16 mouse cellular contexts compared by ENCODE assay signal in the genomic region with DNA sequence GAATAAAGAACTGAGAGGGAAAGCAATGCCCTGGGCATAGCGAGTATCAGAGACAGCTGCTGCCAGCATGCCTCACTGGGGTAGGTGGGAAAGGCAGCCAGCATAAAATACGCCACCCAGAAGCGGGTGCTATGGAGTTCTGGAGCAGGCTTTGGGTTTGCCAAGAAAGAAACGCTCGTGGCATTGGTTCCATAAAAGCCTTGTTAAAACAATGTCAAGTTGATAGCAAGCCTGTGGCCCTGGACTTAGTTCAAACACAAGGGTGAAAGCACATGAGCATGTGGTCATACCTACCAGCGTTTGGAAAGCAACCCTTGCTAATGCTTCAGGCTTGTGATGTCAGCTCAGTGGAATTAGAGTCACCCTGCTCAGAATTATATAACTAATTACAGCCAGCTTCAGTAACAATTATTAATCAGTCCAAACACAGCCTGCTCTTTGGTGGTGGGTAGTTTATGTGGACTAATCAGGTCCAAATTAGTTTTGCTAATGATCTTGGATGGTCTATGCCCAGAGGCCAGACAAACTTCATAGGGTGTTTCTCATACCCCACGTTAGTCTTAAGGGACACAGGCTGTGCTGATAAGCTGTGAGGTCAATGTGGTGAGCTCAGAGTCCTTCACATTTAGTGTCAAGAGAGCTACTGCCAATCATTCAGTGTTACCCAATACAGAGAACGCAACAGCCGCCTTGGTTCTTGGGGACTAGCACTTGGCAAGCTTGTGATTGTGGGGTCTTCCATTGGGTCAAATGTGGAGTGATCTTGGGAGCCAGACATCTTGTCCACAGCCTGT. TPM values are rescaled to one million over a fixed set of nuclear protein-coding genes. Genes with fewer than 3 reads are reported as not detected.
A peak's percentile ranks its signal among the peaks of the same experiment; 100 is the strongest.
DNase-seq lines count a peak whose midpoint lies in the region; ATAC-seq lines count a peak whose summit lies in the region.
"Had no signal": no experiment of that assay in that cellular context is flagged by ENCODE, and none has a peak within 500 bp of the region (broad histone marks: within the 10 kb centered on the region; RNA-seq: fewer than 3 reads in every experiment).

No protein-coding gene starts in this region.

- H3K9ac ChIP-seq in heart, embryonic 12.5 days = no peak overlapping the region
- H3K9ac ChIP-seq: liver, embryonic 13.5 days; stomach, embryonic 15.5 days had no signal

- no peak for ATAC-seq in heart, embryonic 12.5 days (ENCODE audit: insufficient number of reproducible peaks, low FRiP score)
- ATAC-seq: hindbrain, embryonic 16.5 days had no signal

- no peaks in the 10 kb centered on the region for H3K9me3 ChIP-seq in heart, embryonic 12.5 days (replicated peaks)
- no peaks in the 10 kb centered on the region for H3K9me3 ChIP-seq in heart, embryonic 10.5 days
- H3K9me3 ChIP-seq: liver, embryonic 13.5 days; stomach, embryonic 15.5 days had no signal

- no peak overlapping the region for H3K4me2 ChIP-seq in heart, embryonic 12.5 days
- H3K4me2 ChIP-seq: liver, embryonic 13.5 days; stomach, embryonic 15.5 days had no signal

- peak; percentile 98 for DNase-seq in heart, adult 11 months
- peak; percentile 86 for DNase-seq in Muller cell, postnatal 12 days (ENCODE audit: inconsistent ontology term)
- DNase-seq in adrenal gland, postnatal 14 days = peak; percentile 57
- DNase-seq in heart, embryonic 10.5 days (ENCODE audit: low spot score) = no peak
- DNase-seq in right cerebral cortex, adult 2 months (ENCODE audit: low spot score in 2 of 2) = no peak
- no peak for DNase-seq in spleen, adult 12 weeks (ENCODE audit: low spot score)
- DNase-seq: cerebellum, adult 11-12 months; liver, embryonic 13.5 days; lung, postnatal 10 days had no signal

- peaks cover 61% of the 10 kb centered on the region for H3K4me1 ChIP-seq in heart, embryonic 12.5 days (replicated peaks)
- H3K4me1 ChIP-seq in heart, embryonic 10.5 days = peaks cover 65% of the 10 kb centered on the region
- H3K4me1 ChIP-seq: stomach, embryonic 15.5 days had no signal

- 73% methylated on average over 9 of the region's 9 CpGs for WGBS in heart, embryonic 12.5 days
- 78% methylated on average over 9 of the region's 9 CpGs for WGBS in heart, embryonic 10.5 days

- H3K4me3 ChIP-seq in heart, embryonic 12.5 days = no peak overlapping the region
- H3K4me3 ChIP-seq in heart, embryonic 10.5 days = no peak overlapping the region
- H3K4me3 ChIP-seq: erythroblast, embryonic 14.5 days; left cerebral cortex, adult 2 months; liver, embryonic 13.5 days; myocyte; stomach, embryonic 15.5 days had no signal

- H3K36me3 ChIP-seq in heart, embryonic 12.5 days = no peaks in the 10 kb centered on the region
- H3K36me3 ChIP-seq in heart, embryonic 10.5 days = no peaks in the 10 kb centered on the region
- H3K36me3 ChIP-seq: liver, embryonic 13.5 days; stomach, embryonic 15.5 days had no signal

- H3K27me3 ChIP-seq in heart, embryonic 12.5 days (replicated peaks) = no peaks in the 10 kb centered on the region
- no peaks in the 10 kb centered on the region for H3K27me3 ChIP-seq in heart, embryonic 10.5 days (ENCODE audit: insufficient read depth, poor library complexity, severe bottlenecking)
- H3K27me3 ChIP-seq: stomach, embryonic 15.5 days had no signal

- H3K27ac ChIP-seq in heart, embryonic 12.5 days (ENCODE audit: poor library complexity, severe bottlenecking) = no peak overlapping the region
- peak overlapping the region; percentile 16; the same call in 1 of the 2 replicates for H3K27ac ChIP-seq in heart, embryonic 10.5 days
- H3K27ac ChIP-seq: kidney, postnatal 0 days; left cerebral cortex, adult 2 months; liver, embryonic 13.5 days; stomach, embryonic 15.5 days had no signal

RNA-seq across cellular contexts. Expression of gene Ackr3, which starts 34.5 kb away (rescaled TPM):
- 49.4 and 52.2 TPM in 2 replicates for polyA plus RNA-seq in heart, embryonic 12.5 days (2016; fragmentation: Nextera tagmentation; extraction: Ambion mirVana)
- total RNA-seq in adrenal gland, postnatal 14 days (2021) = 66.0 and 91.4 TPM in 2 replicates
- polyA plus RNA-seq in heart, embryonic 10.5 days (2016; fragmentation: Nextera tagmentation; extraction: Ambion mirVana) = 24.7 and 25.5 TPM in 2 replicates
- polyA plus RNA-seq: erythroblast, embryonic 14.5 days had no signal

Comparison
In these comparisons a context has a peak if more than half of its experiments do, and no peak if none do; other contexts are left out.
1. DNase-seq: peak in heart, adult 11 months (single experiment), Muller cell, postnatal 12 days (single experiment) and adrenal gland, postnatal 14 days (single experiment); none in heart, embryonic 10.5 days (single experiment), right cerebral cortex, adult 2 months (0 of 2) and spleen, adult 12 weeks (single experiment).